Comparison of ENCODE assay signal across 24 mouse cellular contexts in genomic region chr13:102569580-102569979, GRCm38 (mm10).
A peak's percentile ranks its signal among the peaks of the same experiment; 100 is the strongest.
DNase-seq lines count a peak whose midpoint lies in the region; ATAC-seq and TF ChIP-seq lines count a peak whose summit lies in the region.
"Had no signal": no experiment of that assay in that cellular context is flagged by ENCODE, and none has a peak within 500 bp of the region (broad histone marks: within the 10 kb centered on the region; RNA-seq: fewer than 3 reads in every experiment).

No protein-coding gene starts in this region.

- no peak overlapping the region for H3K9ac ChIP-seq in intestine, embryonic 15.5 days
- H3K9ac ChIP-seq in intestine, postnatal 0 days (ENCODE audit: low read depth, low read length): no peak overlapping the region
- H3K9ac ChIP-seq in liver, postnatal 0 days (replicated peaks): no peak overlapping the region
- no peak overlapping the region for H3K9ac ChIP-seq in liver, embryonic 11.5 days (ENCODE audit: low read depth, low read length)
- H3K9ac ChIP-seq in stomach, postnatal 0 days (ENCODE audit: low read length): no peak overlapping the region
- no peak overlapping the region for H3K9ac ChIP-seq in heart, embryonic 12.5 days
- H3K9ac ChIP-seq: embryonic facial prominence, embryonic 12.5 days; forebrain, embryonic 13.5 days; forebrain, embryonic 15.5 days had no signal

- no peaks in the 10 kb centered on the region for H3K4me1 ChIP-seq in intestine, embryonic 15.5 days (replicated peaks)
- no peaks in the 10 kb centered on the region for H3K4me1 ChIP-seq in intestine, postnatal 0 days (replicated peaks; ENCODE audit: control insufficient read depth, insufficient read depth, low read length)
- no peaks in the 10 kb centered on the region for H3K4me1 ChIP-seq in liver, postnatal 0 days (ENCODE audit: insufficient read depth)
- H3K4me1 ChIP-seq in liver, embryonic 11.5 days (replicated peaks; ENCODE audit: control insufficient read depth, insufficient read depth, low read length): no peaks in the 10 kb centered on the region
- H3K4me1 ChIP-seq in stomach, postnatal 0 days (replicated peaks; ENCODE audit: control insufficient read depth, insufficient read depth): no peaks in the 10 kb centered on the region; the same call in 1 of the 2 replicates
- no peaks in the 10 kb centered on the region for H3K4me1 ChIP-seq in heart, embryonic 12.5 days (replicated peaks)
- H3K4me1 ChIP-seq: forebrain, embryonic 13.5 days; forebrain, embryonic 15.5 days had no signal

- no peak for DNase-seq in liver, postnatal 0 days
- no peak for DNase-seq in liver, embryonic 11.5 days (ENCODE audit: low spot score)
- DNase-seq in stomach, postnatal 0 days (ENCODE audit: low spot score): no peak
- DNase-seq: adrenal gland, adult 8-10 months; adrenal gland, postnatal 14 days; adrenal gland, postnatal 36 days; B cell, adult 2 months; cerebellum, adult 11-12 months; cerebellum, adult 2 months; cerebellum, adult 9-10 months; cerebellum, postnatal 10 days; cerebellum, postnatal 25 days had no signal

- ATAC-seq in intestine, embryonic 15.5 days: peak; percentile 45; the same call in 1 of the 2 replicates
- no peak for ATAC-seq in intestine, postnatal 0 days
- ATAC-seq in liver, postnatal 0 days: peak; percentile 80
- ATAC-seq in liver, embryonic 11.5 days (replicated peaks; ENCODE audit: low FRiP score): no peak
- peak; percentile 72 for ATAC-seq in stomach, postnatal 0 days (ENCODE audit: low FRiP score, low TSS enrichment)
- ATAC-seq in heart, embryonic 12.5 days (ENCODE audit: insufficient number of reproducible peaks, low FRiP score): no peak
- ATAC-seq: activated CD4-positive, CD25-positive, alpha-beta regulatory T cell, adult 4 months; CD4-positive, CD25-positive, alpha-beta regulatory T cell, adult 4 months; forebrain, embryonic 13.5 days; forebrain, embryonic 15.5 days; Patski had no signal

- no peak for TF ChIP-seq EP300 in liver, postnatal 0 days (IDR thresholded peaks at IDR 0.05; ENCODE audit: low read depth)
- no peak for TF ChIP-seq EP300 in stomach, postnatal 0 days (optimal IDR thresholded peaks at IDR 0.05)

- H3K4me3 ChIP-seq in intestine, embryonic 15.5 days (replicated peaks): no peak overlapping the region
- no peak overlapping the region for H3K4me3 ChIP-seq in intestine, postnatal 0 days (ENCODE audit: low read depth, low read length)
- no peak overlapping the region for H3K4me3 ChIP-seq in liver, postnatal 0 days (ENCODE audit: low read depth, low read length)
- H3K4me3 ChIP-seq in liver, embryonic 11.5 days (ENCODE audit: low read depth, low read length): no peak overlapping the region
- H3K4me3 ChIP-seq in stomach, postnatal 0 days (ENCODE audit: low read depth, low read length): no peak overlapping the region
- no peak overlapping the region for H3K4me3 ChIP-seq in heart, embryonic 12.5 days
- H3K4me3 ChIP-seq: embryonic facial prominence, embryonic 10.5 days; embryonic facial prominence, embryonic 12.5 days; forebrain, embryonic 13.5 days; forebrain, embryonic 15.5 days had no signal

- no peak for TF ChIP-seq CTCF in intestine, postnatal 0 days (IDR thresholded peaks at IDR 0.05; ENCODE audit: low read depth)
- no peak for TF ChIP-seq CTCF in liver, postnatal 0 days (IDR thresholded peaks at IDR 0.05; ENCODE audit: low read depth)
- TF ChIP-seq CTCF in stomach, postnatal 0 days (IDR thresholded peaks at IDR 0.05; ENCODE audit: low read depth): no peak

- H3K27ac ChIP-seq in intestine, embryonic 15.5 days: no peak overlapping the region
- H3K27ac ChIP-seq in intestine, postnatal 0 days (ENCODE audit: low read depth, low read length): no peak overlapping the region
- no peak overlapping the region for H3K27ac ChIP-seq in liver, postnatal 0 days (ENCODE audit: low read depth)
- no peak overlapping the region for H3K27ac ChIP-seq in liver, embryonic 11.5 days (ENCODE audit: low read depth, low read length)
- H3K27ac ChIP-seq in stomach, postnatal 0 days (replicated peaks): no peak overlapping the region
- no peak overlapping the region for H3K27ac ChIP-seq in heart, embryonic 12.5 days (ENCODE audit: poor library complexity, severe bottlenecking)
- H3K27ac ChIP-seq: embryonic facial prominence, embryonic 10.5 days; embryonic facial prominence, embryonic 12.5 days; forebrain, embryonic 13.5 days; forebrain, embryonic 15.5 days had no signal

- 74% methylated on average over 3 of the region's 3 CpGs for WGBS in intestine, embryonic 15.5 days
- WGBS in intestine, postnatal 0 days: 67% methylated on average over 3 of the region's 3 CpGs
- 58% methylated on average over 3 of the region's 3 CpGs for WGBS in liver, postnatal 0 days (ENCODE audit: insufficient replicate concordance)
- 71% methylated on average over 3 of the region's 3 CpGs for WGBS in liver, embryonic 11.5 days
- WGBS in stomach, postnatal 0 days: 64% methylated on average over 3 of the region's 3 CpGs
- 78% methylated on average over 3 of the region's 3 CpGs for WGBS in heart, embryonic 12.5 days

- no peaks in the 10 kb centered on the region for H3K9me3 ChIP-seq in intestine, embryonic 15.5 days
- no peaks in the 10 kb centered on the region for H3K9me3 ChIP-seq in intestine, postnatal 0 days (ENCODE audit: control insufficient read depth)
- no peaks in the 10 kb centered on the region for H3K9me3 ChIP-seq in liver, postnatal 0 days (ENCODE audit: low read length)
- H3K9me3 ChIP-seq in liver, embryonic 11.5 days (ENCODE audit: control insufficient read depth, low read length): no peaks in the 10 kb centered on the region
- H3K9me3 ChIP-seq in stomach, postnatal 0 days (ENCODE audit: control insufficient read depth, low read length): no peaks in the 10 kb centered on the region
- no peaks in the 10 kb centered on the region for H3K9me3 ChIP-seq in heart, embryonic 12.5 days (replicated peaks)
- H3K9me3 ChIP-seq: embryonic facial prominence, embryonic 10.5 days; embryonic facial prominence, embryonic 12.5 days; forebrain, embryonic 13.5 days; forebrain, embryonic 15.5 days; G1E had no signal

- no peaks in the 10 kb centered on the region for H3K27me3 ChIP-seq in intestine, embryonic 15.5 days (replicated peaks)
- no peaks in the 10 kb centered on the region for H3K27me3 ChIP-seq in intestine, postnatal 0 days (replicated peaks; ENCODE audit: control insufficient read depth, insufficient read depth, low read length)
- no peaks in the 10 kb centered on the region for H3K27me3 ChIP-seq in liver, postnatal 0 days (ENCODE audit: insufficient read depth, low read length)
- no peaks in the 10 kb centered on the region for H3K27me3 ChIP-seq in liver, embryonic 11.5 days (replicated peaks; ENCODE audit: control insufficient read depth, insufficient read depth, low read length)
- H3K27me3 ChIP-seq in stomach, postnatal 0 days (ENCODE audit: control insufficient read depth, insufficient read depth, low read length): no peaks in the 10 kb centered on the region
- H3K27me3 ChIP-seq in heart, embryonic 12.5 days (replicated peaks): no peaks in the 10 kb centered on the region
- H3K27me3 ChIP-seq: CH12.LX; forebrain, embryonic 13.5 days; forebrain, embryonic 15.5 days; Patski had no signal

- H3K4me2 ChIP-seq in intestine, embryonic 15.5 days (replicated peaks): no peak overlapping the region
- H3K4me2 ChIP-seq in intestine, postnatal 0 days (replicated peaks; ENCODE audit: low read depth): no peak overlapping the region
- H3K4me2 ChIP-seq in liver, postnatal 0 days (ENCODE audit: low read depth, low read length): no peak overlapping the region
- no peak overlapping the region for H3K4me2 ChIP-seq in liver, embryonic 11.5 days
- H3K4me2 ChIP-seq in stomach, postnatal 0 days (replicated peaks; ENCODE audit: low read depth): no peak overlapping the region
- no peak overlapping the region for H3K4me2 ChIP-seq in heart, embryonic 12.5 days
- H3K4me2 ChIP-seq: embryonic facial prominence, embryonic 12.5 days; forebrain, embryonic 13.5 days; forebrain, embryonic 15.5 days had no signal

- H3K36me3 ChIP-seq in intestine, embryonic 15.5 days: no peaks in the 10 kb centered on the region
- no peaks in the 10 kb centered on the region for H3K36me3 ChIP-seq in intestine, postnatal 0 days (ENCODE audit: control insufficient read depth, insufficient read depth)
- no peaks in the 10 kb centered on the region for H3K36me3 ChIP-seq in liver, postnatal 0 days (replicated peaks; ENCODE audit: insufficient read depth, low read length)
- no peaks in the 10 kb centered on the region for H3K36me3 ChIP-seq in liver, embryonic 11.5 days (ENCODE audit: control insufficient read depth, insufficient read depth, low read length)
- no peaks in the 10 kb centered on the region for H3K36me3 ChIP-seq in stomach, postnatal 0 days (ENCODE audit: control insufficient read depth, insufficient read depth, low read length)
- no peaks in the 10 kb centered on the region for H3K36me3 ChIP-seq in heart, embryonic 12.5 days
- H3K36me3 ChIP-seq: embryonic facial prominence, embryonic 10.5 days; embryonic facial prominence, embryonic 12.5 days; forebrain, embryonic 15.5 days; G1E had no signal

Comparison
In these comparisons a context has a peak if more than half of its experiments do, and no peak if none do; other contexts are left out.
1. ATAC-seq: peak in intestine, embryonic 15.5 days (single experiment), liver, postnatal 0 days (single experiment) and stomach, postnatal 0 days (single experiment); none in intestine, postnatal 0 days (single experiment), liver, embryonic 11.5 days (single experiment) and heart, embryonic 12.5 days (single experiment).